In the genomic region with DNA sequence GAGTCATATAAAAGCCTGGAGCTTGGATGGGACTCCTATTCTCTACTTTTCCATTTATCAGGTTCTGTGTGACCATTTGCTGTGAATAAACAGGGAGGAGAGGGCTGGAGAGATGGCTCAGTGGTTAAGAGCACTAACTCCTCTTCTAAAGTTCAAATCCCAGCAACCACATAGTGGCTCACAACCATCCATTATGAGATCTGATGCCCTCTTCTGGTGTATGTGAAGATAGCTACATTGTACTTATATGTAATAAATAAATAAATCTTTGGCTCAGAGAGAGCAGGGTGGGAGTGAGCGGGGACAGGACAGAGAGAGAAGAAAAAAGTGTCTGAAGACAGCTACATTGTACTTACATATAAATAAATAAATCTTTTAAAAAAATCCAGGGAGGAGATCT, we compare ENCODE assay signal across 19 mouse cellular contexts.
A peak's percentile ranks its signal among the peaks of the same experiment; 100 is the strongest.
DNase-seq lines count a peak whose midpoint lies in the region; ATAC-seq and TF ChIP-seq lines count a peak whose summit lies in the region.
"Had no signal": no experiment of that assay in that cellular context is flagged by ENCODE, and none has a peak within 500 bp of the region (broad histone marks: within the 10 kb centered on the region; RNA-seq: fewer than 3 reads in every experiment).

No protein-coding gene starts in this region.

- H3K36me3 ChIP-seq in hindbrain, postnatal 0 days (ENCODE audit: insufficient read depth, low read length), result no peaks in the 10 kb centered on the region
- no peaks in the 10 kb centered on the region for H3K36me3 ChIP-seq in hindbrain, embryonic 16.5 days (ENCODE audit: control insufficient read depth, insufficient read depth, low read length)
- no peaks in the 10 kb centered on the region for H3K36me3 ChIP-seq in liver, embryonic 14.5 days (replicated peaks; ENCODE audit: control insufficient read depth, insufficient read depth, low read depth)
- no peaks in the 10 kb centered on the region for H3K36me3 ChIP-seq in liver, embryonic 12.5 days
- no peaks in the 10 kb centered on the region for H3K36me3 ChIP-seq in splenic B cell, adult 2 months (ENCODE audit: control insufficient read depth, insufficient read depth, low read length, poor library complexity, severe bottlenecking)
- H3K36me3 ChIP-seq: embryonic facial prominence, embryonic 15.5 days; heart, embryonic 12.5 days had no signal

- TF ChIP-seq EP300 in liver, embryonic 14.5 days (IDR thresholded peaks at IDR 0.05; ENCODE audit: low read depth), result no peak

- no peak overlapping the region for H3K27ac ChIP-seq in hindbrain, postnatal 0 days
- no peak overlapping the region for H3K27ac ChIP-seq in hindbrain, embryonic 16.5 days (ENCODE audit: low read depth, low read length)
- no peak overlapping the region for H3K27ac ChIP-seq in liver, embryonic 14.5 days
- H3K27ac ChIP-seq in liver, embryonic 12.5 days, result no peak overlapping the region
- H3K27ac ChIP-seq: embryonic facial prominence, embryonic 15.5 days had no signal

- ATAC-seq in hindbrain, postnatal 0 days, result no peak
- no peak for ATAC-seq in hindbrain, embryonic 16.5 days
- ATAC-seq in liver, embryonic 14.5 days (ENCODE audit: insufficient read depth), result no peak
- ATAC-seq in liver, embryonic 12.5 days, result no peak
- ATAC-seq: forebrain, embryonic 16.5 days; inflammation-experienced regulatory T-cells, adult 6 months had no signal

- TF ChIP-seq CTCF in hindbrain, postnatal 0 days (IDR thresholded peaks at IDR 0.05; ENCODE audit: low read depth), result peak; percentile 13; the same call in 1 of the 2 replicates
- peak; percentile 11; the same call in 1 of the 2 replicates for TF ChIP-seq CTCF in liver, embryonic 14.5 days (IDR thresholded peaks at IDR 0.05; ENCODE audit: low read depth)

- DNase-seq in hindbrain, postnatal 0 days (ENCODE audit: low spot score), result no peak
- no peak for DNase-seq in liver, embryonic 14.5 days (ENCODE audit: low read depth in 3 of 3, low spot score in 3 of 3)
- peak; percentile 15 for DNase-seq in A20 (ENCODE audit: low read depth, low spot score)
- DNase-seq in splenic B cell, adult 2 months (ENCODE audit: low read depth, low spot score), result peak; percentile 45
- no peak for DNase-seq in testis, postnatal 10 days (ENCODE audit: low spot score)
- DNase-seq: adrenal gland, postnatal 36 days; cerebellum, adult 9-11 months; gastrocnemius, postnatal 10 days; heart, adult 11 months; heart, postnatal 10 days; kidney, adult 9 months; kidney, postnatal 25 days had no signal

- H3K4me1 ChIP-seq in hindbrain, postnatal 0 days (ENCODE audit: insufficient read depth, low read length), result no peaks in the 10 kb centered on the region
- no peaks in the 10 kb centered on the region for H3K4me1 ChIP-seq in hindbrain, embryonic 16.5 days (ENCODE audit: control insufficient read depth, insufficient read depth, low read depth, low read length)
- peaks cover 0 to 2% of the 10 kb centered on the region in 2 experiments; a peak in 1 of 4 replicates for H3K4me1 ChIP-seq in liver, embryonic 14.5 days (replicated peaks; ENCODE audit: control insufficient read depth in 2 of 2, insufficient read depth in 2 of 2, low read length in 1 of 2)
- H3K4me1 ChIP-seq in liver, embryonic 12.5 days, result no peaks in the 10 kb centered on the region

- WGBS in hindbrain, postnatal 0 days, result 88% methylated on average over 1 of the region's 1 CpGs
- WGBS in hindbrain, embryonic 16.5 days, result 89% methylated on average over 1 of the region's 1 CpGs
- 67% methylated on average over 1 of the region's 1 CpGs for WGBS in liver, embryonic 14.5 days (ENCODE audit: insufficient replicate concordance)
- 65% methylated on average over 1 of the region's 1 CpGs for WGBS in liver, embryonic 12.5 days (ENCODE audit: insufficient replicate concordance)

- H3K4me3 ChIP-seq in hindbrain, postnatal 0 days (ENCODE audit: low read length), result no peak overlapping the region
- H3K4me3 ChIP-seq in hindbrain, embryonic 16.5 days (ENCODE audit: low read length), result no peak overlapping the region
- no peak overlapping the region for H3K4me3 ChIP-seq in liver, embryonic 14.5 days (ENCODE audit: insufficient read depth in 1 of 2, low read depth in 2 of 2, low read length in 2 of 2)
- H3K4me3 ChIP-seq in liver, embryonic 12.5 days, result no peak overlapping the region
- H3K4me3 ChIP-seq: embryonic facial prominence, embryonic 15.5 days; heart, embryonic 12.5 days had no signal

- no peak overlapping the region for H3K9ac ChIP-seq in hindbrain, postnatal 0 days (replicated peaks; ENCODE audit: low read length)
- no peak overlapping the region for H3K9ac ChIP-seq in hindbrain, embryonic 16.5 days (ENCODE audit: low read depth, low read length)
- H3K9ac ChIP-seq in liver, embryonic 14.5 days (replicated peaks), result no peak overlapping the region
- no peak overlapping the region for H3K9ac ChIP-seq in liver, embryonic 12.5 days
- H3K9ac ChIP-seq: embryonic facial prominence, embryonic 15.5 days; heart, embryonic 12.5 days had no signal

- no peak overlapping the region for H3K4me2 ChIP-seq in hindbrain, postnatal 0 days (ENCODE audit: low read depth, low read length)
- no peak overlapping the region for H3K4me2 ChIP-seq in hindbrain, embryonic 16.5 days (ENCODE audit: low read length)
- H3K4me2 ChIP-seq in liver, embryonic 14.5 days (ENCODE audit: low read depth), result no peak overlapping the region
- no peak overlapping the region for H3K4me2 ChIP-seq in liver, embryonic 12.5 days
- H3K4me2 ChIP-seq: embryonic facial prominence, embryonic 15.5 days; heart, embryonic 12.5 days; midbrain, embryonic 11.5 days had no signal

- no peaks in the 10 kb centered on the region for H3K27me3 ChIP-seq in hindbrain, postnatal 0 days (ENCODE audit: insufficient read depth, low read length)
- H3K27me3 ChIP-seq in hindbrain, embryonic 16.5 days (replicated peaks; ENCODE audit: control insufficient read depth, insufficient read depth, low read length), result no peaks in the 10 kb centered on the region
- no peaks in the 10 kb centered on the region for H3K27me3 ChIP-seq in liver, embryonic 14.5 days (ENCODE audit: control insufficient read depth, insufficient read depth, low read length)
- no peaks in the 10 kb centered on the region; the same call in 1 of the 2 replicates for H3K27me3 ChIP-seq in liver, embryonic 12.5 days (replicated peaks)
- no peaks in the 10 kb centered on the region for H3K27me3 ChIP-seq in splenic B cell, adult 2 months (ENCODE audit: control insufficient read depth, insufficient read depth, low read length, poor library complexity, severe bottlenecking)
- H3K27me3 ChIP-seq: embryonic facial prominence, embryonic 15.5 days; heart, embryonic 12.5 days had no signal

- H3K9me3 ChIP-seq in hindbrain, postnatal 0 days (ENCODE audit: low read length), result no peaks in the 10 kb centered on the region
- no peaks in the 10 kb centered on the region for H3K9me3 ChIP-seq in hindbrain, embryonic 16.5 days (ENCODE audit: control insufficient read depth, low read length)
- H3K9me3 ChIP-seq in liver, embryonic 14.5 days (ENCODE audit: control insufficient read depth, low read length), result no peaks in the 10 kb centered on the region
- H3K9me3 ChIP-seq in liver, embryonic 12.5 days (replicated peaks), result no peaks in the 10 kb centered on the region
- H3K9me3 ChIP-seq: embryonic facial prominence, embryonic 15.5 days; heart, embryonic 12.5 days had no signal

Comparison
In these comparisons a context has a peak if more than half of its experiments do, and no peak if none do; other contexts are left out.
1. DNase-seq: peak in A20 (single experiment) and splenic B cell, adult 2 months (single experiment); none in hindbrain, postnatal 0 days (single experiment), liver, embryonic 14.5 days (0 of 3) and testis, postnatal 10 days (single experiment).